Mouse (Mus musculus) hindbrain, postnatal 0 days (tissue): ENCODE results near the gene Dmp1. TPM values are rescaled to one million over a fixed set of nuclear protein-coding genes. Genes with fewer than 3 reads are reported as not detected.

Experiments used
- ATAC-seq: fragments of 200-750 bp; cut with Nextera tagmentation; 2 replicates; pipeline ENCODE4 v1.8.0; 2017; ENCODE audit warnings: mild to moderate bottlenecking, moderate TSS enrichment, moderate library complexity
- DNase-seq: peaks from one replicate; pipeline ENCODE4 v3.0.0-alpha.2; 2015; ENCODE audit warnings: low spot score
- H3K27ac ChIP-seq: fragments of 300-500 bp; sonication (generic); 2 replicates; pipeline ENCODE4 v1.5.1; 2014; ENCODE audit warnings: mild to moderate bottlenecking
- H3K27me3 ChIP-seq: fragments of 300-500 bp; sonication (generic); 2 replicates; pipeline ENCODE4 v1.6.1; 2014; ENCODE audit warnings: low read length, mixed read lengths; ENCODE audit not compliant: insufficient read depth
- H3K36me3 ChIP-seq: fragments of 300-500 bp; sonication (generic); 2 replicates; pipeline ENCODE4 v1.6.1; 2014; ENCODE audit warnings: low read length, mixed read lengths; ENCODE audit not compliant: insufficient read depth
- H3K4me1 ChIP-seq: fragments of 300-500 bp; sonication (generic); 2 replicates; pipeline ENCODE4 v1.6.1; 2014; ENCODE audit warnings: antibody characterized with exemption, low read length, mixed read lengths; ENCODE audit not compliant: insufficient read depth
- H3K4me2 ChIP-seq: fragments of 300-500 bp; sonication (generic); 2 replicates; pipeline ENCODE4 v1.6.1; 2014; ENCODE audit warnings: low read depth, mild to moderate bottlenecking, low read length, moderate library complexity, mixed read lengths
- H3K4me3 ChIP-seq: fragments of 300-500 bp; sonication (generic); 2 replicates; pipeline ENCODE4 v1.5.1; 2014; ENCODE audit warnings: low read length
- H3K9ac ChIP-seq: fragments of 300-500 bp; sonication (generic); replicated peaks from 2 replicates; pipeline ENCODE4 v1.6.1; 2014; ENCODE audit warnings: mild to moderate bottlenecking, low read length, moderate library complexity, mixed read lengths
- H3K9me3 ChIP-seq: fragments of 300-500 bp; sonication (generic); 2 replicates; pipeline ENCODE4 v1.6.1; 2016; ENCODE audit warnings: low read length, mixed read lengths
- CTCF ChIP-seq: IDR thresholded peaks from 2 replicates; pipeline ENCODE4 v1.5.1; 2016; ENCODE audit warnings: antibody characterized with exemption, control low read depth, low read depth
- WGBS: fragments of 180-500 bp; shearing (Covaris S2); extraction: QIAGEN DNeasy Blood & Tissue Kit; methylation state at CpG from one replicate; pipeline ENCODE4 v1.1.7; 2014; 5-methylcytosine and 5-hydroxymethylcytosine counted together
- polyA plus RNA-seq: library from polyadenylated mRNA; unstranded; fragments of >200 nt; fragmentation: Nextera tagmentation; extraction: Ambion mirVana; gene quantifications from 2 replicates; pipeline ENCODE4 v1.2.1, GENCODE M21; 2015
- total RNA-seq: library from RNA; depleted of rRNA; stranded (reverse); fragments of >200 nt; gene quantifications from 2 replicates; pipeline ENCODE4 v1.2.3, GENCODE M21; 2014

The Dmp1 gene
- total and polyA plus RNA-seq, 2 experiments from 2014 or later, result 0.21 to 0.26 TPM

DNA sequence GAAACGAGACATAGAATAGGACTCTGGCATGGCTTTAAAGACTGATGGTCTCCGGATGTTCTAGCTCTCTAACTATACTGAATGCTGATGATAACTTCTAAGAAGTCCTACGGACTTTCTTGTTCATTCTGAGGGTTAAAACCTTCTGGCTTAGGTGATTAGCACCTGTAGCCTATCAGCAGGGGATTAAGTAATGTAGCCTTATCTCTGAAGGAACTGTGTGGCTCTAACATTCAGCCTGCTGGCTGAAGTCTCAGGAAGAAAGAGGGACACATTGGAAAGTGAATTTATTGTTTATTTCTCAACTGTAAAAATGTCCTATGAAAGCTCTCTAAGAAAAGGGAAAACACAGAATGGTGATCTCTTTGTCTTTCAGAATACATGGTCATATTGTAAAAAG is 21.9 kb downstream of the Dmp1 start:
- WGBS, result 83% methylated on average over 3 of the region's 3 CpGs
- no peaks in the 10 kb centered on the region for H3K9me3 ChIP-seq
- no peak for TF ChIP-seq CTCF
- H3K4me1 ChIP-seq, result no peaks in the 10 kb centered on the region
- no peak overlapping the region for H3K4me2 ChIP-seq
- no peaks in the 10 kb centered on the region for H3K36me3 ChIP-seq
- ATAC-seq, result no peak
- no peak overlapping the region for H3K27ac ChIP-seq
- no peak for DNase-seq
- H3K9ac ChIP-seq, result no peak overlapping the region
- no peaks in the 10 kb centered on the region for H3K27me3 ChIP-seq
- H3K4me3 ChIP-seq, result no peak overlapping the region

DNA sequence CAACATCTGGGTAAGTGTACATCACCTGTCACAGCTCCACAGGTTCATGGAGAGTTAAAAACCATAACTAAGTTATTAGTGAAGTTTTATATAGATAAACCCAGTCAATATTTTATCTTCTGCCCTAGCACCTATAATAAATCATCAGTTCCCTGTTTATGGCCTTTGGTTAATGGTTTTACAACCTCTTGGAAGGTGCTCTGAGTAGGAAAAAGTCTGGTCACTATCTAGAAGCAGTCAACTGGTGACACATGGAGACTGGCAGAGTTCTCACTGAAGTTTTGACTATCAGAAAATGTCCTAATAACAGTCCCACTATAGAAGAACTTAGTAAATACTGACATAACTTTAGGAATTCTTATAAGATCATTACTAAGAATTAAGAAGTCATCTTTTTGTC is 22.3 kb downstream of the Dmp1 start:
- H3K4me1 ChIP-seq, result no peaks in the 10 kb centered on the region
- ATAC-seq, result no peak
- H3K27ac ChIP-seq, result no peak overlapping the region
- no peak for TF ChIP-seq CTCF
- no peak for DNase-seq
- H3K36me3 ChIP-seq, result no peaks in the 10 kb centered on the region
- no peak overlapping the region for H3K4me2 ChIP-seq
- H3K27me3 ChIP-seq, result no peaks in the 10 kb centered on the region
- no peak overlapping the region for H3K9ac ChIP-seq
- no peak overlapping the region for H3K4me3 ChIP-seq
- no peaks in the 10 kb centered on the region for H3K9me3 ChIP-seq

DNA sequence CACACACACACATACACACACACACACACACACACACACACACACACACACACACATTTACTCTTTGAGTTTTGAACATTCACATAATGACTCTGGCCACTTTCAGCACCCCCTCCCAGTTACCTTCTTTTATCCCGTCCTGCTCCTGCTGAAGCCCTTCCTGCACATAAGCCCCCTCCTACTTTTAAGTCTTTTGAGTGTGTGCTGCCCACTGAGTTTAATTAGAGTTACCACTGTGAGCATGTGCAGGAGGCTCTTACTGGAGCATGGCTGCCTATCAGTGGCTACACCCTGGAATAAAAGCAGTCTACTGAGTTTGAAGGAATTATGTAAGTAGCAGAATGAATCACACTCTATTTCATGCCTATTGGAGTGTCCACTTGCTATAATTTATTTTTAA is 26.1 kb downstream of the Dmp1 start:
- WGBS, result 28% methylated on average over 1 of the region's 1 CpGs
- H3K36me3 ChIP-seq, result no peaks in the 10 kb centered on the region
- no peaks in the 10 kb centered on the region for H3K27me3 ChIP-seq
- no peak overlapping the region for H3K4me2 ChIP-seq
- DNase-seq (no peak), ATAC-seq (no peak)
- TF ChIP-seq CTCF, result no peak
- no peaks in the 10 kb centered on the region for H3K4me1 ChIP-seq
- H3K27ac ChIP-seq, result no peak overlapping the region
- no peak overlapping the region for H3K9ac ChIP-seq
- no peaks in the 10 kb centered on the region for H3K9me3 ChIP-seq
- H3K4me3 ChIP-seq, result no peak overlapping the region

DNA sequence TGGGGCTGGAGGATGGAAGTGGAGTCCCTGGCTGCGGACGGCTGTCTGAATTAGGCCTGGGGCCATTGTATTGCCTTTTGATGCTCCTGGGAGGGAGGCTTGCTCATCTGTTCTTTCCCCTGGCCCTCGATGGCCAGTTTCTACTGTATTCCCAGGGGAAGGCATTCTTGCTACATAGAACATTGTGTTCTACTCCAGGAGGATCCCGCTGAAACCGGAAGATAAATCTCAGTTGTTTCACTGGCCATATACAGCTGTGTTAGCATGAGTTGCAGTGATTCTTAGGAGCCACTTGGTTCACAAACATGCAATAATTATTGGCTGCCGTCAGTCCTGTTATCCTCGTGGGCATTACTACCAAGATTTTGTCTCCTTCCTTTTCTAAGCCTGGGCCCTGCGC is 34.3 kb downstream of the Dmp1 start:
- no peaks in the 10 kb centered on the region for H3K36me3 ChIP-seq
- no peaks in the 10 kb centered on the region for H3K4me1 ChIP-seq
- 86% methylated on average over 8 of the region's 8 CpGs for WGBS
- no peak overlapping the region for H3K4me2 ChIP-seq
- H3K27ac ChIP-seq, result no peak overlapping the region
- H3K9me3 ChIP-seq, result no peaks in the 10 kb centered on the region
- H3K9ac ChIP-seq, result no peak overlapping the region
- DNase-seq (no peak), ATAC-seq (no peak)
- no peak for TF ChIP-seq CTCF
- H3K27me3 ChIP-seq, result no peaks in the 10 kb centered on the region
- H3K4me3 ChIP-seq, result no peak overlapping the region

DNA sequence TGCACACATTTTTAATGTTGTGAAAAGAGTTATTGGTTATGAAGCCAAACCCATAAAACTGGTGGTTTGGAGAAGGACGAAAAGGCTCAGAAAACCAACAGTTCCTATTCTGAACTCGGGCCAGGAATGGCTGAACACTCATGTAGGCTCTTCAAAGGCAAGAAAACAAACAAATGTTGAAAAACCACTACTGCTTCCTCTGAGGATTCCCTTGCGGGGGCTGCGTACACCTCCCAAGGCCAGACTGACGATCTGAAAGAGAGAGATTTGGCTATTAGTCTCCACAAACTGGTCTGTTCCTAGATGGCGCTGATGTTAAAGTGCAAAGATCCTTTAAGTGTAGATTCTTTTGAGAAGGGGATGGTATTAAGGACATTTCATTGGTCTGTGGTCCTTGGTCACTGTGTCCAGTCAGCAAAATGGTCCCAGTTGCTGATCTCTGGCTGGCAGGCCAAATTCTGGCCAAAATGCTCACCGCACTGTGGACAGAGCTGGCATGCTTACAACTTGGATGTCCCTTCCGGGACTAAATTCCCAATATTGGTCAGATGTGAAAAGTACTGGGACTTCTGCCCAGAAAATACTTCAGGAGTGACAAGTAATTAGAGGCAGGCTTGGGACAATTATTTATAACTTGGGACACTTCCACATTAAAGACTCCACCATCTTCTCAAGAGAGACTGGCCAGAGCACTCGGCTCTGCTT is 37.4 kb downstream of the Dmp1 start:
- TF ChIP-seq CTCF, result no peak
- H3K27me3 ChIP-seq, result no peaks in the 10 kb centered on the region
- H3K9ac ChIP-seq, result no peak overlapping the region
- H3K4me3 ChIP-seq, result no peak overlapping the region
- H3K27ac ChIP-seq, result no peak overlapping the region
- DNase-seq (peak; percentile 37), ATAC-seq (no peak)
- H3K4me1 ChIP-seq, result no peaks in the 10 kb centered on the region
- WGBS, result 69% methylated on average over 9 of the region's 9 CpGs
- H3K36me3 ChIP-seq, result no peaks in the 10 kb centered on the region
- no peak overlapping the region for H3K4me2 ChIP-seq
- no peaks in the 10 kb centered on the region for H3K9me3 ChIP-seq

DNA sequence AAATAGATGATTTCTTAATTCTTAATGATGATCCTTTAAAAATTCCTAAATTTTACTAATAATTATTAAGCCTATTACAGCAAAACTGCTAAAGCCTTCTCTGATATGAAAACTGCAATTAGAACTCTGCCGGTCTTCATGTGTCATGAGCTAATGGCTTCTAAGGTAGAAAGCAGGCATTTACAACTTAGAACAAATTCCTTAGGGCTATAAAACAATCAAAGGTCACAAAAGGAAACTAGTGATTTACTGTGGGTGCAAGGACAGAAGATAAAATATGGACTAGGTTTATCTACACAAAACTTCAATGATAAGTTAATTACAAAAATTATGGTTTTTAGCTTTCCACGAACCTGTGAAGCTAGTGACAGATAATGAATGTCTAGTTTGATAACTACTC is 41.8 kb downstream of the Dmp1 start:
- no peak for ATAC-seq
- H3K36me3 ChIP-seq, result no peaks in the 10 kb centered on the region
- H3K27ac ChIP-seq, result no peak overlapping the region
- no peak overlapping the region for H3K4me2 ChIP-seq
- no peak overlapping the region for H3K9ac ChIP-seq
- DNase-seq, result no peak
- H3K9me3 ChIP-seq, result no peaks in the 10 kb centered on the region
- WGBS, result 80% methylated on average over 2 of the region's 2 CpGs
- H3K27me3 ChIP-seq, result no peaks in the 10 kb centered on the region
- no peak overlapping the region for H3K4me3 ChIP-seq
- no peak for TF ChIP-seq CTCF
- H3K4me1 ChIP-seq, result no peaks in the 10 kb centered on the region

DNA sequence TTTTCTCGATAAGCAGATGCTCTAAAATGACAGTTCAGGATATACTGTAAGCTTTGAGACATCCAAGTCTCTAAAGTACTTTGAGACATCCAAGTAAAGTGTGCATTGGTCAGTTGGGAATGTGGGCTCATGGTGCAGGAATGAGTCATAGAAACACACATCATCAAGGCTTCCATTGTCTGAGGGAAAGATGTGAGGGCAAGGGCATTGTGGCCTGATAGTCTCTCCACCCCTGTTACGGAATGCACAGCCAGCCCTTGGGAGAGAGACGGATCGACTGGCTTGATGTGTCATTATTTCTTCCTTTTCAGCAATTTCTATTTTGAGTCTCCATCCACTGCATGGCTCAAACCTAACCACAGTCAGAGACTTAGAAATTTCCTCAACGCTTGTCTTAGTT is 49.4 kb downstream of the Dmp1 start:
- H3K4me1 ChIP-seq, result no peaks in the 10 kb centered on the region
- no peak overlapping the region for H3K9ac ChIP-seq
- no peaks in the 10 kb centered on the region for H3K36me3 ChIP-seq
- H3K9me3 ChIP-seq, result no peaks in the 10 kb centered on the region
- H3K4me2 ChIP-seq, result no peak overlapping the region
- ATAC-seq (no peak), DNase-seq (no peak)
- 80% methylated on average over 5 of the region's 5 CpGs for WGBS
- H3K27me3 ChIP-seq, result no peaks in the 10 kb centered on the region
- no peak for TF ChIP-seq CTCF
- H3K27ac ChIP-seq, result no peak overlapping the region
- no peak overlapping the region for H3K4me3 ChIP-seq
